Mouse (Mus musculus): ENCODE results near the gene Zfyve9. TPM values are rescaled to one million over a fixed set of nuclear protein-coding genes. Genes with fewer than 3 reads are reported as not detected.

The Zfyve9 gene
- polyA plus RNA-seq, 2 experiments: 0.32 to 0.56 TPM

DNA sequence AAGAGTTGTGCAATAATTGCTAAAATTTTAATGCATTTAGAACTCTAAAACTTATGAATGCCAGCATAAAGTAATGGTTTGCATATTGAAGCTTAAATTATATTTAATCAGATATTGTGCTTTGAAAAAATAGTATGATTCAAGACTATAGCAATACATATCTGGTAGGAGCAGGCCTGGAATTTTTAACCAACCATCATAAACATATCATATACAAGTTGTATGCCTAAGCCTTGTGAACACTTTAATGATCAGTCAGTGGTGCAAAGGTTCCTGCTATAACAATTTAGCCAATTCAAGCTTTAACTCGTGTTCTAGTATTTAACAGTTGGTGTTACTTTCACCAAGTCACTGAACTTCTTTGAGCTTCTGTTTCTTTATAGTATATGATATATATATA is 50.1 kb downstream of the Zfyve9 start:
- 57% methylated on average over 1 of the region's 1 CpGs for whole genome bisulfite sequencing (ENCODE audit: insufficient replicate concordance)
- no peak for TF ChIP-seq CTCF (IDR thresholded peaks at IDR 0.05; ENCODE audit: low read depth)
- no peak for TF ChIP-seq EP300 (IDR thresholded peaks at IDR 0.05; ENCODE audit: low read depth)
- no peak for ATAC-seq (ENCODE audit: insufficient read depth)

DNA sequence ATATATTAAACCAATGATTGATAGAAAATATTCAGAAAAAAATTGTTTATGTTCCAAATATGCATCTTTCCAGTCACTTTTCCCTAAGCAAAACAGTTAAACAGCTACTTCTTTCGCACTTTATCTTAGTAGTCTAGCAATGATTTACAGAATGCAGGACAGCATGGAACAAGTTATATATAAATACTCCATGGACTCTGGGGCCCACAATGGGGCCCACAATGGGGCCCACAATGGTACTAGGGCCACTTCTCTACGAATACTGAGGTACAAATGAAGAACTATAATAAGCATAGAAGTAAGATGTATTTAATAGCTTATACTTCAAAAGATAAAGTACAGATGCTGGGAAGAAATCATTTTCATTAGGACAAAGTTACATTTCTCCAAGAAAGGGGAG is 56.5 kb downstream of the Zfyve9 start:
- no peaks in the 10 kb centered on the region for H3K27me3 ChIP-seq (ENCODE audit: control insufficient read depth, insufficient read depth, low read length)
- H3K27ac ChIP-seq: no peak overlapping the region
- no peaks in the 10 kb centered on the region for H3K4me1 ChIP-seq (replicated peaks; ENCODE audit: control insufficient read depth in 2 of 2, insufficient read depth in 2 of 2, low read length in 1 of 2)
- no peaks in the 10 kb centered on the region for H3K36me3 ChIP-seq (replicated peaks; ENCODE audit: control insufficient read depth, insufficient read depth, low read depth)
- H3K4me3 ChIP-seq (ENCODE audit: insufficient read depth in 1 of 2, low read depth in 2 of 2, low read length in 2 of 2): no peak overlapping the region
- H3K9me3 ChIP-seq (ENCODE audit: control insufficient read depth, low read length): no peaks in the 10 kb centered on the region
- TF ChIP-seq CTCF (IDR thresholded peaks at IDR 0.05; ENCODE audit: low read depth) (no peak), EP300 (IDR thresholded peaks at IDR 0.05; ENCODE audit: low read depth) (no peak)
- WGBS (ENCODE audit: insufficient replicate concordance): 61% methylated on average over 2 of the region's 2 CpGs
- H3K9ac ChIP-seq (replicated peaks): no peak overlapping the region
- DNase-seq (ENCODE audit: low read depth in 3 of 3, low spot score in 3 of 3): no peak
- no peak for ATAC-seq (ENCODE audit: insufficient read depth)
- H3K4me2 ChIP-seq (ENCODE audit: low read depth): no peak overlapping the region

More for the DNA sequence above, 50.1 kb downstream of the Zfyve9 start:
- H3K4me1 ChIP-seq (replicated peaks; ENCODE audit: control insufficient read depth in 2 of 2, insufficient read depth in 2 of 2, low read length in 1 of 2): no peaks in the 10 kb centered on the region
- no peak overlapping the region for H3K9ac ChIP-seq (replicated peaks)
- no peak overlapping the region for H3K27ac ChIP-seq
- no peak overlapping the region for H3K4me2 ChIP-seq (ENCODE audit: low read depth)
- DNase-seq (ENCODE audit: low read depth in 3 of 3, low spot score in 3 of 3): no peak
- no peaks in the 10 kb centered on the region for H3K36me3 ChIP-seq (replicated peaks; ENCODE audit: control insufficient read depth, insufficient read depth, low read depth)
- H3K27me3 ChIP-seq (ENCODE audit: control insufficient read depth, insufficient read depth, low read length): no peaks in the 10 kb centered on the region
- no peak overlapping the region for H3K4me3 ChIP-seq (ENCODE audit: insufficient read depth in 1 of 2, low read depth in 2 of 2, low read length in 2 of 2)
- H3K9me3 ChIP-seq (ENCODE audit: control insufficient read depth, low read length): no peaks in the 10 kb centered on the region

DNA sequence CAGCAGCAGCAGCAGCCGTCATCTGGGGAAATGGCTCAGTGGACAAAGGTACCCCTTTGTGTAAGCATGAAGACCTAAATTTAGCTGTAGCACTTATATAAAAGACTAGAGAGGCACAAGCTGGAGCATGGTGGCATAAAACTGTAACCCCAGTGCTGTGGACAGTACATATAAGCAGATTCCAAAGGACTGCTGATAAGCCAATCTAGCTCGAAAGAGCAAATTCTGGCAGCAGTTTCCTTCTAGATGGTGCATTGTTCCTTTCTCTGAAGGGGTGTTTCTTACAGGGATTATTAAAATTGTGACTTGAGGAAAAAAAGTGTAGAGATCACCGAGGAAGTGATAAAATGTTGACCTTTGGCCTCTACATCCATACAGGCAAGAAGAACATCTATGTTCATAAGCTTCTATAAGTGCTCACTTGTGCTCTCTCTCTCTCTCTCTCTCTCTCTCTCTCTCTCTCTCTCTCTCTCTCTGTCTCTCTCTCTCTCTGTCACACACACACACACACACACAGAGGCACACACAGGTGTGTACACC is 59.3 kb downstream of the Zfyve9 start:
- DNase-seq (ENCODE audit: low read depth in 3 of 3, low spot score in 3 of 3) (no peak), ATAC-seq (ENCODE audit: insufficient read depth) (no peak)
- Histone ChIP-seq H3K27me3 (ENCODE audit: control insufficient read depth, insufficient read depth, low read length) (no peaks in the 10 kb centered on the region), H3K4me2 (ENCODE audit: low read depth) (no peak overlapping the region), H3K9me3 (ENCODE audit: control insufficient read depth, low read length) (no peaks in the 10 kb centered on the region), H3K9ac (replicated peaks) (no peak overlapping the region), H3K27ac (no peak overlapping the region), H3K36me3 (replicated peaks; ENCODE audit: control insufficient read depth, insufficient read depth, low read depth) (no peaks in the 10 kb centered on the region), H3K4me1 (replicated peaks; ENCODE audit: control insufficient read depth in 2 of 2, insufficient read depth in 2 of 2, low read length in 1 of 2) (no peaks in the 10 kb centered on the region), H3K4me3 (ENCODE audit: insufficient read depth in 1 of 2, low read depth in 2 of 2, low read length in 2 of 2) (no peak overlapping the region)
- 39% methylated on average over 3 of the region's 3 CpGs for WGBS (ENCODE audit: insufficient replicate concordance)
- TF ChIP-seq EP300 (IDR thresholded peaks at IDR 0.05; ENCODE audit: low read depth) (no peak), CTCF (IDR thresholded peaks at IDR 0.05; ENCODE audit: low read depth) (no peak)

- H3K4me1 ChIP-seq (replicated peaks; ENCODE audit: control insufficient read depth in 2 of 2, insufficient read depth in 2 of 2, low read length in 1 of 2): no peaks in the 10 kb centered on the region
- H3K4me3 ChIP-seq (ENCODE audit: insufficient read depth in 1 of 2, low read depth in 2 of 2, low read length in 2 of 2): no peak within 1 kb of the TSS
- DNase-seq (ENCODE audit: low read depth in 3 of 3, low spot score in 3 of 3) (no peak), ATAC-seq (ENCODE audit: insufficient read depth) (no peak)
- no peaks in the 10 kb centered on the region for H3K9me3 ChIP-seq (ENCODE audit: control insufficient read depth, low read length)
- H3K27ac ChIP-seq: no peak within 1 kb of the TSS
- H3K4me2 ChIP-seq (ENCODE audit: low read depth): no peak within 1 kb of the TSS
- 69% methylated on average over 5 of the region's 5 CpGs for WGBS (ENCODE audit: insufficient replicate concordance)
- no peak for TF ChIP-seq EP300 (IDR thresholded peaks at IDR 0.05; ENCODE audit: low read depth)
- no peak for TF ChIP-seq CTCF (IDR thresholded peaks at IDR 0.05; ENCODE audit: low read depth)
- H3K27me3 ChIP-seq (ENCODE audit: control insufficient read depth, insufficient read depth, low read length): no peaks in the 10 kb centered on the region
- no peak within 1 kb of the TSS for H3K9ac ChIP-seq (replicated peaks)
- no peaks in the 10 kb centered on the region for H3K36me3 ChIP-seq (replicated peaks; ENCODE audit: control insufficient read depth, insufficient read depth, low read depth)
Measured at GRCm38 (mm10) chr4:108719349-108719748, 61.2 kb downstream of the Zfyve9 start, which contains the start of gene 3110021N24Rik. Gene 3110021N24Rik (plus strand): TSS chr4:108719649.

DNA sequence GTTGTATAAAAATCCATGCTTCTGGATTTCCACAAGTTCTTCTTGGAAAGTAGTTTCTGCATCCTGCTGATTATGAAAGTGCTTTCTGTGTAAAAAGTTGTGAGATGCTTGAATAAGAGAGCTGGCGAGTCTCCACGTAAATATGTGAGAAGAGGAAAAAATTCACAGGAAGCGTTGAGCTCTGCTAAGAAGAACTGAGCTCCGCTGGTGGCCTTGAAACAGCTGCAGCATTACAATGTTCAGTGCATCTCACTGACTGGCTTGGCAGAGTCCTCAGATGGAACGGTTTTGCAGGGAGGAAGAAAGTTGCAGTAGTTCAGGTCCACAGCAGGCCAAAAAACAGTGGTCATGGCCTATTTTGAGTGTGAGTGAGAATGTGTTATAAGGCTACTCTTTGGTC is 72.4 kb downstream of the Zfyve9 start:
- no peak for ATAC-seq (ENCODE audit: insufficient read depth)
- DNase-seq (ENCODE audit: low read depth in 3 of 3, low spot score in 3 of 3): no peak
- Histone ChIP-seq H3K27ac (no peak overlapping the region), H3K4me1 (replicated peaks; ENCODE audit: control insufficient read depth in 2 of 2, insufficient read depth in 2 of 2, low read length in 1 of 2) (no peaks in the 10 kb centered on the region), H3K9ac (replicated peaks) (no peak overlapping the region), H3K36me3 (replicated peaks; ENCODE audit: control insufficient read depth, insufficient read depth, low read depth) (no peaks in the 10 kb centered on the region), H3K27me3 (ENCODE audit: control insufficient read depth, insufficient read depth, low read length) (no peaks in the 10 kb centered on the region), H3K4me3 (ENCODE audit: insufficient read depth in 1 of 2, low read depth in 2 of 2, low read length in 2 of 2) (no peak overlapping the region), H3K4me2 (ENCODE audit: low read depth) (no peak overlapping the region), H3K9me3 (ENCODE audit: control insufficient read depth, low read length) (no peaks in the 10 kb centered on the region)
- TF ChIP-seq EP300 (IDR thresholded peaks at IDR 0.05; ENCODE audit: low read depth) (no peak), CTCF (IDR thresholded peaks at IDR 0.05; ENCODE audit: low read depth) (no peak)
- 69% methylated on average over 5 of the region's 5 CpGs for whole genome bisulfite sequencing (ENCODE audit: insufficient replicate concordance)
